Mouse (Mus musculus) olfactory bulb, adult 2 months (tissue): Measurements from ENCODE around the gene Chd6. TPM values are rescaled to one million over a fixed set of nuclear protein-coding genes. Genes with fewer than 3 reads are reported as not detected.

ENCODE experiments used
- H3K27ac ChIP-seq: fragments of 200-500 bp; 2 replicates; pipeline ENCODE4 v1.5.1; 2012; ENCODE audit warnings: low read depth, low read length; ENCODE audit not compliant: insufficient read depth
- H3K4me1 ChIP-seq: fragments of 200-500 bp; 2 replicates; pipeline ENCODE4 v1.6.1; 2012; ENCODE audit warnings: low read length; ENCODE audit not compliant: control insufficient read depth, insufficient read depth
- H3K4me3 ChIP-seq: fragments of 200-500 bp; 2 replicates; pipeline ENCODE4 v1.5.1; 2012; ENCODE audit warnings: mild to moderate bottlenecking, low read depth, low read length, moderate library complexity; ENCODE audit not compliant: insufficient read depth
- CTCF ChIP-seq: fragments of 200-500 bp; IDR thresholded peaks from 2 replicates; pipeline ENCODE4 v1.5.1; 2012; ENCODE audit warnings: low read depth, mild to moderate bottlenecking, low read length, moderate library complexity; ENCODE audit not compliant: insufficient read depth
- POLR2A ChIP-seq: fragments of 200-500 bp; IDR thresholded peaks from 2 replicates; pipeline ENCODE4 v1.6.1; 2012; ENCODE audit warnings: mild to moderate bottlenecking, low read depth, low read length, moderate library complexity; ENCODE audit not compliant: insufficient read depth
- WGBS: fragments of 180-500 bp; shearing (Covaris S2); methylation state at CpG from one replicate; pipeline ENCODE4 v1.1.7; 2018; 5-methylcytosine and 5-hydroxymethylcytosine counted together
- polyA plus RNA-seq: library from polyadenylated mRNA; stranded (reverse); fragments of >200 nt; gene quantifications from 2 replicates; pipeline ENCODE4 v1.2.4, GENCODE M21; 2012; ENCODE audit warnings: low replicate concordance; ENCODE audit not compliant: missing spikeins, insufficient read depth, insufficient read length

Gene Chd6
- polyA plus RNA-seq, 1 experiment: 148 TPM

- 3% methylated on average over 64 of the region's 64 CpGs for WGBS
- no peak for TF ChIP-seq POLR2A
- TF ChIP-seq CTCF: no peak
- Histone ChIP-seq H3K27ac (no peak overlapping the region), H3K4me1 (peaks cover 25% of the 10 kb centered on the region), H3K4me3 (peak overlapping the region; percentile 32)
These were observed 197.2 kb downstream of the Chd6 start for GRCm38 (mm10) chr2:160911558-160912201.

GRCm38 (mm10) chr2:160910633-160911032, 198.2 kb downstream of the Chd6 start:
- WGBS: 92% methylated on average over 5 of the region's 5 CpGs
- H3K4me1 ChIP-seq: peaks cover 17% of the 10 kb centered on the region
- TF ChIP-seq POLR2A: no peak
- no peak for TF ChIP-seq CTCF
- H3K4me3 ChIP-seq: no peak overlapping the region
- no peak overlapping the region for H3K27ac ChIP-seq

- H3K4me3 ChIP-seq: no peak overlapping the region
- no peak overlapping the region for H3K27ac ChIP-seq
- WGBS: 72% methylated on average over 18 of the region's 18 CpGs
- H3K4me1 ChIP-seq: peaks cover 12% of the 10 kb centered on the region
- TF ChIP-seq CTCF (no peak; the same call in 1 of the 2 replicates), POLR2A (no peak)
These were observed 200.3 kb downstream of the Chd6 start for GRCm38 (mm10) chr2:160908607-160909006.

DNA sequence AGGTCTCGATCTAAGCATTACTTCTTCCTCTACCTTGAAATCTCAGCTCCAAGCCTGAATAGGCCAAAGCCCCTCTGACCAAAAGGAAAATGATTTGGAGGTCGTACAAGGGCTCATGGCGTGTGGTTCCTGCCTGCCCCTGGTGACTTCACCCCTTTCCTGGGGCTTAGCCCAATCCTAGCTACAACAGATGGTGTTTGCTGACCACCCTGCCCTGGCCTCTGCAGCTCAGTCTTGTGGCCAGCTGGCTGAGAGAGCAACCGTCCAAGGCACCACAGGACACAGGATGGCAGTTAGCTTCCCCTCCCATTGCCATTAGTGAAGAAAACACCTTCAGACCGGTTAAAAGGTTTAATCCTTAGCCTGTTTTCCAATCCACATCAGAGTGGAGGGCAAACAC, 202.8 kb downstream of the Chd6 start:
- Histone ChIP-seq H3K4me1 (no peaks in the 10 kb centered on the region), H3K4me3 (no peak overlapping the region), H3K27ac (no peak overlapping the region)
- TF ChIP-seq POLR2A (no peak), CTCF (no peak)
- 89% methylated on average over 5 of the region's 5 CpGs for WGBS

DNA sequence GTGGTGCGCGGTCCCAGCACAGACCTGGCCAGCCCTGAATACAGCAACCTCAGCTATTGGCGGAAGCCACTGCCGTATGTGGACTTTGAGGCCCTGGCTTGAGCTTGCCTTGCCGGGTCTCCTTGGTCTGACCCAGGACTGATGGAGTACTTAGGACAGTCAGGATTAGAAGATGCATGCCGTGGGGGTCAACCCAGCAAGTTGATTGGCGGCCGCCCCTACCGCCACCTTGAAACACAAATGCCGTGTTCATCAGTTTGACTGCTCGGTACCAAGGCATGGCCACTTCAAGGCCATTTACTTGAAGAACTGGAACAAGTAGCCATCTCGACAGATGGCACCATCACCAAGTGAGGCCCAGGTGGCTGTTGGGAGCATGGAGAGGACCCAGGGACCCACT, 203.6 kb downstream of the Chd6 start:
- Histone ChIP-seq H3K27ac (no peak overlapping the region), H3K4me1 (no peaks in the 10 kb centered on the region), H3K4me3 (no peak overlapping the region)
- 97% methylated on average over 12 of the region's 12 CpGs for WGBS
- TF ChIP-seq POLR2A (no peak), CTCF (no peak)

DNA sequence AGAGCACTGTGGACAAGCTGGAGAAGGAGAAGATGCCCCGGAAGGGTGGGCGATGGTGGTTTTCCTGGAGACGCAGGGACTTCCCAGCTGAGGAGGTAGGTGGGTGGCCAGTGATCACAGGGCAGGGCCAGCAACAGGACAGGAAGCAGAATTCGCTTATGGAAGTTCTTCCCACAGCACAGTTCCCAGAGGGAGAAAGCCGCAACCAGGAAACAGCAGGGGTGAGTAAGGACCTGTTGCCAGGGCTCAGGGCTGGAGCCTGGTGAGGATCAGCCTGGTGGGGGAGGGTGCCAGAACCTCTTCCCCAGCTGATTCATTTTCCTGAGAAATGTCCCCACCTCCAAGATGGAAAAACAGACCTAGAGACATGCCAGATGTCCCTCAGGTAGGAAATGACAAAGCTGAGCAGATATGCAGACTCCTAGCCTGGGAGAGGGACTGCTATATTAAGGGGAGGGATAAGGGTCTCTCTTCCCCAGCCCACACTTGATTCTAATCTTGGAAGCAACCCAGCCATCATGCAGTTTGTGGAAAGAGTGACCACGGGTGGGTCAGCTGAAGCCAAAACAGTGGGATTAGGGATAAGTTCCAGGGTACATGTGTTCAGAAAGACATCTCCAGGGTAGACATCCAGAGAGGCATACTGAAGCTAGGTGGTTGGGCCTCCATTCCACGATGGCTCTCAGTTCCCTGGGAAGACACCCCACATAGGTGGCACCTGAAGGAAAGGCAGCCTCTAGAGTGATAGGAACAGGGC, 207.0 kb downstream of the Chd6 start:
- TF ChIP-seq POLR2A (no peak), CTCF (no peak)
- 85% methylated on average over 7 of the region's 7 CpGs for WGBS
- Histone ChIP-seq H3K4me1 (no peaks in the 10 kb centered on the region), H3K4me3 (no peak overlapping the region), H3K27ac (no peak overlapping the region)

Other genes starting within 250 kb of the Chd6 start
- gene Zhx3, start 236.1 kb downstream of the Chd6 start, polyA plus RNA-seq: not detected in 2 replicates
- not detected in 2 replicates for gene Lpin3, start 228.4 kb downstream of the Chd6 start, polyA plus RNA-seq
- not detected in 2 replicates for gene Emilin3, start 196.7 kb downstream of the Chd6 start, polyA plus RNA-seq